Mouse (Mus musculus): ENCODE measurements around the gene Lyrm4.

Lyrm4 gene

DNA sequence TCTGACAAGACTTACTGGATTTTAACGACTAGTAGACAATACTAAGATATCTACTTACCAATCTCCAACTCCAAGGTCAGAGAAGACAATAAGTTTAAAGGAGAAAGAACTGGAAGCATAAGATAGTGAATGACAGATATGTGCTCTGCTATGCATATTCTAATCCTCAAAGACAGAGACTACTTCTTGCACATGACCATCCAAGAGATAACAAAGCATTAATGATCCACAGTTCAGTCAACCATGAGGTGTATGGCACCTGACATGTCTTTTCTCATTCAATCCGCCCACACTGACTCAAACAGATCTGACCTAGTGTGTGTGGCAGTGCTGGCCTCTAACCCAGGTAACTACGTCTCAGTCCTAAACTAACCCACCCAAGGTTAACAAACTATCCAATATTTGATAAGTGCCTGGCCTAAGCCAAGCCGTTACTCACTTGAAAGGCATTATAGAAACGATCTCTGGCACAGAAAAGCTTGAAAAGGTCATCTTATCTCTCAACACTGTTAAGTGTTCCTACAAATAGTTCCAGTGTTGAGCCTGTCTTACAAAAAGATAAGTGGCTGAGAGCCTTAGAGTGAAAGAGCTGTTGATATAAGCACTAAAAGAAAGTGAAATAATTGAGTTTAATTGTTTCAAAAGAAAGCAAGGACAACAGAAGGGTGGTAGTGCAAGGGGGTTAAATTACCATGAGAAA, 20.5 kb downstream of the Lyrm4 start:
- no peak for DNase-seq

DNA sequence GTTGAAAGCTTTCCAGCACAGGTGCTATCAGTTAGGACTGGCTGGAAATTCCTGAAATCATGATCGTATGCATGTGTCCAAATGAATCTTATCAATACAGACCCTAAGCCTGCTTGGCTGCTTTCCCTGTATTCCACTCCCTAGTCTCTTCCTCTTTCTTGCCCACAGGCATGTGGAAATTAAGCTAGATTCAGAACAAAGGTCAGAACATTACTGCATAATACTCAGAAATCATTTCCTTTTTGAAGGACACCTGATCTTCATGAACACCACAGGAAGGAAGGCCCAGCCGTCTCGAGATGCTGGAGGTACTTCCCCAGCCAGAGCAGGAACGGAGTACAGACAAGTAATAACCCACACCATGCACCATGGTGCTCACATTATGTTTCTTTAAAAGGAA, 29.2 kb downstream of the Lyrm4 start:
- peak; percentile 7 to 17 for DNase-seq

- DNase-seq: no peak
Observed at GRCm38 (mm10) chr13:36087427-36087826, 29.9 kb downstream of the Lyrm4 start.

- no peak for DNase-seq
Observed at GRCm38 (mm10) chr13:36086608-36087391, 30.5 kb downstream of the Lyrm4 start.

GRCm38 (mm10) chr13:36085971-36086370, 31.4 kb downstream of the Lyrm4 start:
- no peak for DNase-seq

DNA sequence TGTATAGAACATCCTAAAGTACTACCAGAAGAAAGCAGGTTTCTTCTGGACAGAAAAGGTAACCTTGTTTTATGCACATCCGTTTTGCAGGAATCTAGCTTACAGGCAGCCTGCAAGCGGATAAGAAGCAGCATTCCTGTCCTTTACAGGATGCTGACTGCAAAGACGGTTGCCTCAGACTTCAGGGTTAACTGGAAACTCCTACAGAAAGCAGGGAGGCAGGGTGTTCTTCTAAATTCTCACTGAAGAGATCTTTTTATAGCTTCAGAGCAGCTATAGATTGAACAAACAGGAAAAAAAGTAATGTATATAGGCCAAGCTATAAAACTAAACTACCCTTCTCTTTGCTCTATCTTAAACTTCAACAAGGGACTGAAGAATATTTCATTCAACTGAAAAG, 32.6 kb downstream of the Lyrm4 start:
- DNase-seq: no peak

DNA sequence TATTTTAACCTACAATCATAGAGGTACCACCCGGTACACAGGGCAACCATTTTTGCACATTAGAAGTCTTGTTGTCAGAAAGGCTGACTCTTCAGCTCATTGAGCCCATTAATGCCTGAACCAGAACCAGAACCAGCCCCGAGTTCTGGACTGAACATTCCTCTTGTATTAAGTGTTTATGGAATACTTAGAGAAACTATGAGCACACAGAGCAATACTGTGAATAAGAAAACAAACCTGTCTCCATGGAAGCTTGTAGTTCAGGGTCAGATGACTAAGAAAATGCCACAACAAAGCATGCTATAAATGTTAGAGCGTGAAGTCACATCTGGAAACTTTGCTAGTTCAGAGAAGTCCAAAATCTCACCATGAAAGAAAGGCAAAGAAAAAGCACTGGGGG, 35.7 kb downstream of the Lyrm4 start:
- DNase-seq: no peak

- no peak for DNase-seq
Observed at GRCm38 (mm10) chr13:36074484-36074883, 42.8 kb downstream of the Lyrm4 start.

DNA sequence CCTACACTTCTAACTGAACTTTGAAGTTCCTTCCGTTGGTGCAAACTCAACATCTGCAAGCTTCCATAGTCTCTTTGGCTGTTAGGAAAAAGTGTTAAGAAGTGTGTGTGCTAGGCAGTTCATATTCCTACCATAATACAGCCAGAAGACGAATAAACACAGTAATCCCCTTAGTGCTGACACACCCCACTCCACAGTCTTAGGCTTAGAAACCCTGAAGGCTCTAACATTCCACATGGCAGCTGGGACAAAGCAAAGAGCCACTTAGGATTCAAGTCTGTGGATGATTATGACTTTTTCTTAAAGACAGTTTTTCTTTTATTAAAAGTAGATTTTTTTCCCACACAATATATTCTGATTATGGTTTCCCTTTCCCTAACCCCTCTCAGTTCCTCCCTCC, 50.6 kb downstream of the Lyrm4 start:
- no peak for DNase-seq

DNA sequence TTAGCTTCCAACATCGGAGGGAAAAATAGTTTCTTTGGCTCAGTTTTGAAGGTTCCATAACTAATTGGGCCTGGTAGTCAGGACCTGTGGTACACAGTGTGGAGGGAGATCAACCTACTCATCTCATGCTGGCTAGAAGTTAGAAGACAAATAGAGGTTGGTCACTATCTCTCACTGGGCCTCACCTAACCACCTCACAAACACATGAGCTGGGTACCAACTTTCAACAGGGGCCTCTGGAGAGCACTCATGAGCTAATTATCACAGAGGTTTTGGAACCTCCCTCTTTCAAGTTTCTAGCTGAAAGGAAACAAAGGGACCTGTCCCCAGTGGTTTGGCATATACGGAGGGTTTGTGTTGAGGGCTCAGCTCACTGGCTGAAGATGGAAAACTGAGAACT, 59.8 kb downstream of the Lyrm4 start:
- no peak for DNase-seq

DNA sequence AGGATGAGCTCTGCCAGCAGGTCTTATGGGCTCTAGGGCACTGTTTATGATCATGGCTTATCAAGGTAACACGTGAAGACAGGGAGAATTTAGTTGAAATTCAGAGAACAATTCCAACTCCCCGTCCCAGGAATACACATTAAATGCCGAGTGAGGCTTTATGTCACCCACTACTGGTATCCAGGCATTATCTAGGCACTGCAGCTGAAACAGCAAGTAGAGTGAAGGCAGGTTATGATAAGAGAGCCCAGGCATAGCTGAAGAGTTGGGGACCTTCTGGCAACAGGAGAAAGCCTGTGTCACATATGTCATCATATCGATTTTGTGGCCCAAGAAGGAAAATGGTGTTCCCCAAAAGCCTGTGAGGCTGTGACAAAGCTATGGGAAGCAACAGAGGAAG, 60.4 kb downstream of the Lyrm4 start:
- no peak for DNase-seq

DNA sequence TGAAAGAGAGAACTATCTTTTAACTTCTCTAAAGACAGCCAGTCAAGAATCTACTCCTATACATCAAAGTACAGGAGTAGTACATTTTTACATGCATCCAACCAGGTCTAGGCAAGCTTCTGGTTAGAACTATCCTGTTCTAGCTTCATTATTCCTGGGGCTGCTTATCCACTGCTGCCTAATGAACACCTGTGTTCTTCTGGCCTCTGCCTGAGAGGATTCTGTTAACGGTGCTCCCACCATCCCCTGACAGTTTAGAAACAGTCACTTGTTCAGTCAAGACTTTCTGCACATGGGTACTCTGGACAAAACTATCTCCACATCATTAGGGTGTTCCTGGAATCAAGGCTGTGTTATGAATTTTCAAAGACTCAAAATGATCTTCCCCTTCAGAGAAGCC, 60.8 kb downstream of the Lyrm4 start:
- no peak for DNase-seq

GRCm38 (mm10) chr13:36035528-36035927, 81.8 kb downstream of the Lyrm4 start:
- no peak for DNase-seq

DNA sequence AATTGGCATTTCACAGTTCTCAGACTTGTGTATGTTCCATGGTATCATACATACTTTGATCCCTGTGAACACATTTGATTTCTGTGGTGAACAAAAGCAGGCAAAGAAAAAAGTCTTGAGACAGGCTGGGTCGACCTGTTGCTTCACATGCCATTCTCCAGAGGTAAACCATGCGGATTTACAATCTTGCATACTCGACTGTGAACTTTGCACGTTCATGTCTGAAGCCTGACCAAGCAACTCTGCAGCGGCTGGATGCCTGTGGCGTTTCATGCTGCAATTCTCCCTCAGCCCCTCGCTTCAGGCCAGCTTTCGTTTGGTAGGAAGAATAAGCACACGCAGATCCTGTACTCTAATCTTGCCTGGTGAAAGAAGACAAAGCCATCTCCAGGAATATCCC, 85.4 kb downstream of the Lyrm4 start:
- DNase-seq: no peak

- DNase-seq: peak in 1 of 2 experiments; percentile 55
Observed at GRCm38 (mm10) chr13:36019309-36020274, 97.7 kb downstream of the Lyrm4 start.

DNA sequence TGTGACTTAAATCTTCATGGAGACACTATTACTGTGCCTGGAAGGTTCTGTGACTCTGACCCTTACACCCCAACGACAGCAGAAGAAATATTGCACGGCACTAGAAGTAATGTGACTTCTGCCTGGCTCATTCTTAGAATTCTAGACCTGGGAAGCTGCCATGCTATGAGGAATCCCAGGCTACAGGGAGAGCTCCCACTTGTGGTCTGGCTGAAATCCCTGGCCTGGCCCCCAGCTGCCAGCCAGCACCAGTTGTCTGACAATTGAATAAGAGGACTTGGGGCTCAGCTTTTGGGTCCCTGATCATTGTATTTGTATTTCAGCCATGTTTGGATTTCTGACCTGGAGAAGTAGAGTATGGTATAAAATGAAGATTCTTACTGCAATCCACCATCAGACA, 99.3 kb downstream of the Lyrm4 start:
- no peak for DNase-seq

GRCm38 (mm10) chr13:36015636-36016035, 101.7 kb downstream of the Lyrm4 start:
- DNase-seq: no peak

DNA sequence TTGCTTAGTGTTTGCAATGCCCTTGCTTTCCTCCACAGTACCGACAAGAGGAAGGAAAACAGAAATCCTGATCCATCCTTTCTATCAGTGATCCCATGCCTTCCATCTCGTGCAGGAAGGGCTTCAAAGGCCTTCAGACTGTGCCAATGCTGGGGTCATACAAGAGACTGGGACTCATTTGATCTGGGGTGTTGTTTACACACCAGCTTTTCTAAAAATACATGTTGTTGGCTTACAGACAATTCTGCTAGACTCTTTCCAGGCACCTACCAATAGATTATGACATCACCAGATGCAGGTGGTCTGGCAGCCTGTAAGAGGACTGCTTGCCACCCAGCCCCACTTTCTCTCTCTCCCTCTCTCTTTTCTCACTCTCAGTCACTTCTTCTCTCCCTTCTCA, 107.3 kb downstream of the Lyrm4 start:
- no peak for DNase-seq

DNA sequence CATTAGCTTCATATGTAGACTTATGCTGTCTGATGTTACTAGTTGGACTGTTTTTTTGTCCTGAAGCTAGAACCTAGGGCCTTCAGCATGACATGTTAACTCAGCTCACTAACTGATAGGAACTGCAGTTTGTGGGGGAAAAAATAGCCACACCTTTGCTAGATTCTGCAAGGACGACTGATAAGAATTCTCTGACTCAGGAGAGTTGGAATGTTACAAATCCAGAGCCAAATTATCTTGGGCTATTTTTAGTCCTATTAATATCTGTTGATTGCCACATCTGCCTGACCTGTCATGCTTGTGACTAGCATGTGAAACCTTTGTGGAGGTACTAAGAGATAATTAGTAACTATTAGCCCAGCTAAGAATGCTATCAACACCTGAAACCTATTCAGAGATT, 116.5 kb downstream of the Lyrm4 start:
- no peak for DNase-seq

GRCm38 (mm10) chr13:35997606-35998005, 119.7 kb downstream of the Lyrm4 start:
- DNase-seq: no peak

DNA sequence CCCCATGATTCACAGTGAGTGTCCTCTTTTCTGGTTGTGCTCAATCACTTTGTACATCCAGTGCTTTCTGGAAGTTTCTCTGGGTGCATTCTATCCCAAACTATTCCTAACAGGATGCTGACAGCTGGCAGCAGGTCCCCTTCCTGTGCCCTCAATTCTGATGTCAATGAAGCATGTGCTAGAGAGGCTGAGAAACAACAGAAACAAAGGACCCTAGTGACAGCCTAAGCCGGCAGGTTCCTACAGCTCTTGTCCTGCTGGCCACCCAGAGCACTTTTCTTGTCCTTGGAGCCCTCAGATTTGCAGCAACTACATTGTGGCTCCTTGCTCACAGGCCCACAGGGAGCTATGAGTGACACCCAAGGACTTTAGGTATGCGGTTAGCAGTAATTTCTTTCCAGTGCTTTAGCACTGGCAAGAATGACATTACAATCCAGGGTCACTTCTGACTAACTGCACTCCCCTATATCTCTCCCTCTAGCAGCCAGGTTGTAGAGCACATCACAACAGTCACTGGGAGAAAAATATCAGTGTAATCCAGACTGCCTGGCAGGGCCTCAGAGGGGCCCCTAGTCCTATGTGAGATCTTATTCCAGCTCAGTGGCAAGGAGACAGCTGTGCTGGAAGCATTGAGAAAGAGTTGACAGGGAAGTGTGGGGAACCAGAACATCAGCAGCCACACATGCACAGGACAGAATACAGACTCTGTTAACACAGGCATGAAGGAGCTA, 121.5 kb downstream of the Lyrm4 start:
- no peak for DNase-seq

GRCm38 (mm10) chr13:35995231-35995630, 122.1 kb downstream of the Lyrm4 start:
- DNase-seq: no peak

GRCm38 (mm10) chr13:35994067-35994466, 123.3 kb downstream of the Lyrm4 start:
- no peak for DNase-seq

All from spleen, adult 18-20 months (tissue).